Mouse (Mus musculus) telencephalon, adult 2 months (tissue): ENCODE results near the gene Dnal4.

Source experiments
- DNase-seq: peaks from one replicate; pipeline ENCODE4 v3.0.0-alpha.2; 2011; ENCODE audit warnings: low read depth, low spot score

Gene Dnal4

GRCm38 (mm10) chr15:79800701-79801100 lies 23.1 kb upstream of the Dnal4 start:
- no peak for DNase-seq

GRCm38 (mm10) chr15:79798591-79798990 lies 20.9 kb upstream of the Dnal4 start:
- peak; percentile 74 for DNase-seq

DNA sequence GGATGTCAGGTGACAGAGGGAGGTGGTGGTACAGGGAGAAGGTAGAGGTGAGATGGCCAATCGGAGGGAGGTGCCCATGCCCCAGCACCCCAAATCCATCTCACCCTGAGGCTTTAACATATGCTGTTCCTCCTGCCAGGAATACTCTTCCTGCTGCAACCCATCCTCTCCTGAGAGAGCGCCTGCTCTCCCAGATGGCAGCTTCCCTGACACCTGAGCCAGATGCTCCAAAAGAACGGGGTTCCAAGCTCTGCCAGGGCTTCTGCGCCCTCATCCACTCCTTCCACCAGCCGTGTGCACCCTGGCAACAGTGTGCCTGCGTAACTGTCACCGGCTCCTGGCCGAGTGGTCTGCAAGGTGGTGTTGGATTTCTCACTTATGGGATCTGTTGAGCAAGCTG lies 20.0 kb upstream of the Dnal4 start:
- no peak for DNase-seq

DNA sequence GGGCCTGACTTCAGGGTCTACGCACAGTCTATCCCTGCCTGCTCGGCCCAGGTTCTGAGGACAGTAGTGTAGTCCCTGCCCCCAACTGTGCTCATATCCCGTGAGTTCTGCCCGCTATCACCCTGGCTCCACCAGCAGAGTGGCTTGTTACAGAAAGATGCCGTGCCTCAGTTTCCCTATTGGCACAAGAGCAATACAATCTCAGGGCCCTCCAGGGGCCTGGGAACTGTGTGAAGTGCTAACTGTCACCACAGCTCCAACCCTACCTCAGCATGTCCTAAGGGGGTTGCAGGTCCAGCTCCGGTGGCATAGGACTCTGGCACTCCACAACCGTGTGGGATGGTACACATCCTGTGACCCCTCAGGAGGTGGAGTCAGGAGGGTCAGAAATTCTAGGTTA lies 19.4 kb upstream of the Dnal4 start:
- DNase-seq = no peak

DNA sequence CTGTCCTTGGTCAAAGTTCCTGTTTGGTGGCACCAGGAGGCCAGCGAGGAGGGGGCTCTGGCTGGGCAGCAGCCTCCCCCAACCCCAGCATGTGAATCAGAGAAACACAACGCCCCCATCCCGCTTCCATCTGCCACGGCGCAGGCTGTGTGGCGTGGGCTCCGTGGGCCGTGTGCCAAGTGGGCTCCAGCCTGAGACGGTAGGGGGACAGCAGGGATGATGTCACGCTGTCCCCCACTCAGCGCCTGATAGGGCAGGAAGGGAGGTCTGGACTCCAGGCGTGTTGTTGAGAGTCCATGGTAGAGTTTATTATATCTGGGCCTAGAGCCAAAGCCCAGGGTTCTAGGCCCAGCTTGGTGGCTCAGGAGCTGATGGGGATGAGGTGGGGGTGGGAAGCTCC lies 18.6 kb upstream of the Dnal4 start:
- no peak for DNase-seq

DNA sequence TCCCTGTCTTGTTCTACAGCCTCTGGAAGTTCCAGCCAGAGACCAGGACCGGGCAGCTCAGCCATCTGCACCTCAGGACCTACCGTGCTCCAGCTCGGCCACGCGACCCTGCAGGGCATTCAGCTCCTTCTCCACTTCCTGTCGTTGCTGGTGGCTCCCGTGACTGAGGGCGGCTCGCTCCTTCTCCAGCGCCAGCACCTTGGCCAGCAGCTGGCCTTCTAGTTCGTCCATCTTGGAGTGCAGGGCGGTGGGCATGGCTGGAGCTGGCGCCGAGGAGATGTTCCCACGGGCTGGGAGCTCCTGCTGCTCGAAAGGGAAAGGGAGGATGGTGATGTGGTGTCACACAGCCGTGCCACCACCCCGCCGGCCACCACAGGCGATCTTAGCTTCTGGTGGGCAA lies 16.5 kb upstream of the Dnal4 start:
- no peak for DNase-seq

- DNase-seq = no peak
Measured at GRCm38 (mm10) chr15:79793076-79793475, 15.4 kb upstream of the Dnal4 start.

DNA sequence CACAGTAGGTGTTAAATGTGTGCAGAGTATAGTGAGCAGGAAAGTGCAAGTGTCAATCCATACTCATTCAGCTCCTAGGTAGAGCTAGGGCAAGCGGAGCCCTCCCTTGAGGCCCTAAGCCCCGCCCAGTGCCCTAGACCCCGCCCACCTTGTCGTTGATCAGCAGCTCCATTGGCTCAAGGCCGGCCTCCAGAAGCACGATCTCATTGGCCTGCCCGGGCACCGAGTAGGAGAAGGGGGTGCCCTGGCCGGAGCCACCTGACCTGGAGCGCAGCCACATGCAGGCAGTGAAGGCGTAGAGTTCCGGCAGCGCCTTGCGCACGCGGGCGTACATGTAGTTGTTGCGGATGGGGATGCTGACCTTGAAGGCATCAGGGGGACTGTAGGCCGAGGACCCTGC lies 14.8 kb upstream of the Dnal4 start:
- no peak for DNase-seq

DNA sequence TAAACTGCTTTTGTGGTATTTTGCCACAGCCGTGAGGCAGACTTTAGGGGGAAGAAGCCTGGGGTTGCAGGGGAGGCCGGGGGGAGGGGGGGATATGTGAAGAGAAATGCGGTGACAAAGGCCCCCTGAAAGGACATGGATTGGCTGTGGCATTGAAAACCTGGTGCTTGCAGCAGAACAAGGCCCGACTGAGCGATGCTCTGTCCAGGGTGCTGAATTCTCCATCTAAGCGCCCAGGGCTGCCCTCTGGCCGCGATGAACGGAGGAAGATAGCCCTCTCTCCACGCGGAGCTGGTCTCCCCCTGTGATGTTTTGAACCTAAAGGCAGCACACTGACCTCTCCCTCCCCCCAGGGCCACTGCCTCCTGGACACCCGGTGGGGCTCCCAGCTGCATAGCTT lies 13.9 kb upstream of the Dnal4 start:
- no peak for DNase-seq

DNA sequence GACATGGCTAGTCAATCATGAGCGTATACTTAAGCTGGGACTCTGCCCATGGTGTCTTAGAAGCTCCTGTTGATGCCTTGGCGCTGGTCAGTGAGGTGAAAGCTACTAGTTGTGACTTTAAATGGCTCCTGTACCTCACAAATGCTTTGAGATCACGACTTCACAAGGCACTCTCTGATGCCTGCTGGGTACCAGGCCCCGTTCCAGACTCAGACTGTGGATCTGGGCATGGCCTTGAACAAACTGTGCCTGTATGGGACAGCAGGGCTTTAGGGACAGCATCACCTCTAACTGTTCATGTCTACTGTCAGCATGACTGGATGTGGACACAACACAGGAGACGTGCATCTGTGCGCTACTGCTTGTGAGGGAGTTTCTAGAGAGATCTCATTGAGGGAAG lies 13.3 kb upstream of the Dnal4 start:
- DNase-seq = no peak

DNA sequence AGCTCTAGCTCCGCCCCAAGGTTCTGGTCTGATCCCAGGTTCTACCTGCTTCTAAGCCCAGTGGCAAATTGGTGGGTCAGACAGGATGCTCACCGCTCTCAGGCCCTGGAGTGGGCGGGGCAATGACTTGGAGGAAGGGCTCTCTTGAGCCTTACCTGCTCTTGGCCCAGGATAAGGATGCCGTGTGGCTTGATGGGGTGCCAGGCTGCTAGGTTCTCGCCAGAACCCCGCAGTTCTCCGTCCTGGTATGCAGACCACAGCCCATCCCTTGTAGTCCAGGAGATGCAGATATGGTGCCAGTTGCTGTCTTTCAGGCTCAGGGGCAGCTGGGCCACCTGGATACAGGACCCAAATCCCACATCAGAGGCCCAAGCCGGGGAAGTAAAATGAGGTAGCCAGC lies 12.5 kb upstream of the Dnal4 start:
- DNase-seq = no peak

- DNase-seq = no peak
Measured at GRCm38 (mm10) chr15:79787815-79788214, 10.2 kb upstream of the Dnal4 start.

DNA sequence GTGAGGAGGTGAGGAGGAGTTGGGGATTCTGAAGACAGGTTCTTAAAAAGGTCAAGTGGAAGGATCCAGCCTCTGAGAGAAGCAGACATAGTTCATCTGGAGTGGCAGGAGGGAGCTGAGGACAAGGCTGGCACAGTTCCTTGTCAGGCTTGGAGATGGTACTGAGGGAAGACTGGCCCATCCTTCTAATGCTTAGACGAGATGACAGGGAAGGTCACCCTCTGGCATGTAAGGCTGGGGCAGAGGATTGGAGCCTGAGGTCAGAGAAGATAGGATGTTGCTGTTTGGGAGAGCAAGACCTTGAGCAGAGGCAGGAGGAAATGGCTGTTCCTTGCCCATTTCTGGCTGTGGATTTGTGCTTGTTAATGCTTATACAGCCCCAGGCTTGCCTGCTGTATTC lies 7.4 kb upstream of the Dnal4 start:
- DNase-seq = no peak

DNA sequence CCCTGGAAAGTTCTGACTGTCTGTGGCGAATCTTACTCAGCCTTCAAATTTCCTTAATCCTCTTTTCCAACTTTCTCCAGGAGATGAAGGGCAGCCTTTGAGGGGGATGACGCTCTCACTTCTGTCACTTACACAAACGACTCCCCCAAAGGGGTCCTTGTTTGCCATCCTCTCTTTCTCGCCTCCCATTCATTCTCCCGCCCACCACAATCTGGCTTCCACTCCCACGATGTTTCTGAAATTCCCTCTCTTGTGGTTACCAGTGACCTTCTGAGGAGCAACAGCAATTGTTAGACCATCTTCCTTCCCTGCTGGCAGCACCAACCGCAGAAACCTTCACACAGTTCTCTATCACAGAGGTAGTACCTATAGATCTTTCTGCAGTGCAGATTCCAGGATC lies 2.0 kb downstream of the Dnal4 start:
- DNase-seq = no peak

- peak; percentile 99 for DNase-seq
Measured at GRCm38 (mm10) chr15:79774117-79775027, 3.3 kb downstream of the Dnal4 start.

- peak; percentile 91 for DNase-seq
Measured at GRCm38 (mm10) chr15:79770629-79771240, 6.9 kb downstream of the Dnal4 start.

DNA sequence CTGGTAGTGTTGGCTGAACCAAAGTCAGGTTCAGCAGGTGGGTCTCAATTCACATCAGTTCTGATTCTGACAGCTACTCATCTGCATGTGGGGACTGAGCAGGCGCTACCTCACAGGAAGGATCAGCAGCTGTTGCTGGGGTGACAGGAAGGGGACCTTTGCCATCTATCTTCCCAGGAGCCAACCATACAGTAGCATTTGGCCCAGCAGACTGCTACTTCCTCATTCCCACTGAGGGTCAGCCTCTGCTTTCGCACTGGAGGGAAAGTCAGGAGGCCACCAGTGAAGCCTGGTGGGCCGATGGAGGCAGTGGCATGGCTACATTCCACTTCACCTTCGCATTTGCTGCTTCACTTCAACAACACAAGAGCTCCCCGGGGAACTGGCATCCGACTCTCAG lies 9.3 kb downstream of the Dnal4 start:
- no peak for DNase-seq

- no peak for DNase-seq
Measured at GRCm38 (mm10) chr15:79767327-79767961, 10.2 kb downstream of the Dnal4 start.

- no peak for DNase-seq
Measured at GRCm38 (mm10) chr15:79766586-79767071, 11.0 kb downstream of the Dnal4 start.

- no peak for DNase-seq
Measured at GRCm38 (mm10) chr15:79766168-79766567, 11.5 kb downstream of the Dnal4 start.

- no peak for DNase-seq
Measured at GRCm38 (mm10) chr15:79765361-79765760, 12.3 kb downstream of the Dnal4 start.

DNA sequence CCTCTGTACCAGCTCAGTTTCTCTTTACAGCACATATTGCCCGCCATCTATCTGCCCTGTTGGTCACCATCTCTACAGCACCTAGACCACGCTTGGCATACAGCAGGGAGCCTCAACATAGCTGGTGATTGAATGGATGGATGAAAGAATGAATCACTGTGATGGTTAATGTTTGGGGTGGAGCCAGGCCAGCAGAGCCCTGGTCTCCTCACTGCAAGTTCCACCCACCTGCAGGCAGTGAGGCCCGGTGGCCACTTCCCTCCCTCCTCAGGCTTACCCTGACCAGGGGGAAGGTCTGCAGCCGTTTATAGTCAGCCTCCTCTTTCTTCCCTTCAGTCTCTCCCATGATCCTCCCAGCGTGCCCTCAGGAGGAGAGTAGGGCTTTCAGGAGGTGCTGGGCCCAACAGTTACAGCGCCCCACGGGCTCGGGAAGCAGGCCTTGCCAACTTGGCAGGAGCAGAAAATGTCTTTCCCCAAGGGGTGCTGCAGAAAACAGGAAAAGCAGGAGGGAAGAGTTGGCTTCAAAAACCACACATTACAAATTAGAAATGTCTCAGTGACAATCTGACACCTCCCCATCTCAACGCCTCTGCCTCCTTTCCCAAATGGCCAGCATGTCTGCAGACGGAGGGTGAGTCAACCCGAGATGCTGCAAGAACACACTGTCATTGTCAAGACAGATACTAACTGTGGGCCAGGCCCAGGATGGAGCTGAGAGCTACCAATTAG lies 12.9 kb downstream of the Dnal4 start:
- peak; percentile 92 for DNase-seq
